Mouse (Mus musculus): ENCODE results near the gene Vps11. TPM values are rescaled to one million over a fixed set of nuclear protein-coding genes. Genes with fewer than 3 reads are reported as not detected.
"Not testable (repeated sequence)": the region's sequence is repeated elsewhere in the genome, so short reads cannot be mapped to it uniquely, and the experiment has no call there.

The Vps11 gene
- total and polyA plus RNA-seq, 2 experiments from 2014 or later = 17.7 to 27.8 TPM

DNA sequence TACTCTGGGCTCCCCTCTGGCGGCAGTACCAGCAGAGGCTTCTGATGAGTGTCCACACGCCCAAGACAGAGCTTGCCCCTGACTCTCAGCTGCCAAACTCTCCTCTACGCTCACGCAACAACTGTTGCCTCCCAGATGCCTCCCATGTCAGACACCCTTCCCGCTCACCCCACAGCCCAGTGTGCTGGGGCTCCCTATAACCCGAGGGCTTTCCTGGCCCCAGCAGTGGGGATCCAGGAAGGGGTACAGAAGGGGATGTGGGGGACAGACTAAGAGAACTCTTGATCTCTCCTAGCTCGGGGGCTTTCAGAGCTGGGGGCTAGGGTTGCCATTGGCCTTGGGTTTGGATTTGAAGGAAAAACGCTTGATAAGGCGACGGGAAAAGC lies 50.7 kb downstream of the Vps11 start:
- Histone ChIP-seq H3K4me1 (ENCODE audit: control insufficient read depth, insufficient read depth) (0 out of 2 replicates have a peak, but pooled peaks cover 4% of the 10 kb centered on the region), H3K4me2 (ENCODE audit: low read depth, low read length) (peak overlapping the region; percentile 27; the same call in 1 of the 2 replicates), H3K4me3 (ENCODE audit: low read depth, low read length) (no peak overlapping the region), H3K27ac (ENCODE audit: low read depth) (peak overlapping the region; percentile 83), H3K36me3 (replicated peaks; ENCODE audit: control insufficient read depth, insufficient read depth, low read length) (peaks cover 34% of the 10 kb centered on the region), H3K9ac (replicated peaks; ENCODE audit: low read depth, low read length) (0 out of 2 replicates have a peak overlapping the region, but pooled peaks have one; percentile 17), H3K9me3 (replicated peaks; ENCODE audit: control insufficient read depth, low read length) (no peaks in the 10 kb centered on the region), H3K27me3 (ENCODE audit: control insufficient read depth, insufficient read depth, low read length) (no peaks in the 10 kb centered on the region)
- ATAC-seq (ENCODE audit: insufficient read depth, low read depth) = no peak
- DNase-seq (ENCODE audit: low spot score) = no peak
- 38% methylated on average over 10 of the region's 10 CpGs for WGBS
- TF ChIP-seq CTCF (IDR thresholded peaks at IDR 0.05; ENCODE audit: low read depth) (no peak), EP300 (IDR thresholded peaks at IDR 0.05; ENCODE audit: low read depth) (no peak)

GRCm38 (mm10) chr9:44309756-44310155 lies 51.7 kb downstream of the Vps11 start:
- Histone ChIP-seq H3K9me3 (replicated peaks; ENCODE audit: control insufficient read depth, low read length) (no peaks in the 10 kb centered on the region), H3K4me1 (ENCODE audit: control insufficient read depth, insufficient read depth) (0 out of 2 replicates have a peak, but pooled peaks cover 7% of the 10 kb centered on the region), H3K4me2 (ENCODE audit: low read depth, low read length) (no peak overlapping the region), H3K9ac (replicated peaks; ENCODE audit: low read depth, low read length) (no peak overlapping the region), H3K4me3 (ENCODE audit: low read depth, low read length) (no peak overlapping the region), H3K27me3 (ENCODE audit: control insufficient read depth, insufficient read depth, low read length) (no peaks in the 10 kb centered on the region), H3K36me3 (replicated peaks; ENCODE audit: control insufficient read depth, insufficient read depth, low read length) (peaks cover 24% of the 10 kb centered on the region), H3K27ac (ENCODE audit: low read depth) (no peak overlapping the region)
- TF ChIP-seq EP300 (IDR thresholded peaks at IDR 0.05; ENCODE audit: low read depth) (no peak), CTCF (IDR thresholded peaks at IDR 0.05; ENCODE audit: low read depth) (no peak)
- ATAC-seq (ENCODE audit: insufficient read depth, low read depth) = no peak
- WGBS = 69% methylated on average over 3 of the region's 3 CpGs
- no peak for DNase-seq (ENCODE audit: low spot score)

GRCm38 (mm10) chr9:44307248-44307647 lies 54.2 kb downstream of the Vps11 start:
- no peak for DNase-seq (ENCODE audit: low spot score)
- Histone ChIP-seq H3K9me3 (replicated peaks; ENCODE audit: control insufficient read depth, low read length) (no peaks in the 10 kb centered on the region), H3K4me2 (ENCODE audit: low read depth, low read length) (no peak overlapping the region), H3K27ac (ENCODE audit: low read depth) (no peak overlapping the region), H3K9ac (replicated peaks; ENCODE audit: low read depth, low read length) (no peak overlapping the region), H3K4me3 (ENCODE audit: low read depth, low read length) (no peak overlapping the region), H3K36me3 (replicated peaks; ENCODE audit: control insufficient read depth, insufficient read depth, low read length) (peaks cover 9% of the 10 kb centered on the region), H3K4me1 (ENCODE audit: control insufficient read depth, insufficient read depth) (peaks cover 13% of the 10 kb centered on the region; the same call in 1 of the 2 replicates), H3K27me3 (ENCODE audit: control insufficient read depth, insufficient read depth, low read length) (no peaks in the 10 kb centered on the region)
- TF ChIP-seq CTCF (IDR thresholded peaks at IDR 0.05; ENCODE audit: low read depth) (no peak), EP300 (IDR thresholded peaks at IDR 0.05; ENCODE audit: low read depth) (no peak)
- 90% methylated on average over 2 of the region's 2 CpGs for WGBS
- ATAC-seq (ENCODE audit: insufficient read depth, low read depth) = no peak

DNA sequence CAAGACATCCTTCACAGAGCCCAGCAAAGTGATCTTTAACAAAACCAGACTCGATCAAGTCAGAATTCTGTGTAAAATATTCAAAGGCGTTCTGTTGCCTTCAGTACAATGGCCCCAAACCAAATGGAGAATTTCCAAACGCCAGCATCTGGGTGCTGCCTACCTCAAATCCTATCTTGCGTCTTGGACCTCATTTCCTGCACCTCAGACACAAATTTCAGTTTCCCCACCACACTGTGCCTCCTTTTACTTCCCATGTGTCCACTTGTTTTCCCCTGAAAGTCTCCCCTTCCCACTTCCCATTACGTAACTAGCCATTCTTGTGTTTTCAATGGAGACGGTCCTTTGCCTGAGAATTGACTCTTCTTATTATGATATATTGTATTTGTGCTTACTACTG lies 54.9 kb downstream of the Vps11 start:
- WGBS = 87% methylated on average over 6 of the region's 6 CpGs
- no peak for ATAC-seq (ENCODE audit: insufficient read depth, low read depth)

GRCm38 (mm10) chr9:44305466-44306079 lies 55.9 kb downstream of the Vps11 start, which contains the start of gene Hinfp:
Gene Hinfp (minus strand): TSS chr9:44305671.
- ATAC-seq (ENCODE audit: insufficient read depth, low read depth) (peak; percentile 98), DNase-seq (ENCODE audit: low spot score) (peak; percentile 99)
- H3K27ac ChIP-seq (ENCODE audit: low read depth) = peak within 1 kb of the TSS; percentile 76
- no peak for TF ChIP-seq CTCF (IDR thresholded peaks at IDR 0.05; ENCODE audit: low read depth)
- TF ChIP-seq EP300 (IDR thresholded peaks at IDR 0.05; ENCODE audit: low read depth) = peak; percentile 90
- H3K4me1 ChIP-seq (ENCODE audit: control insufficient read depth, insufficient read depth) = peaks cover 8% of the 10 kb centered on the region; the same call in 1 of the 2 replicates
- no peaks in the 10 kb centered on the region for H3K27me3 ChIP-seq (ENCODE audit: control insufficient read depth, insufficient read depth, low read length)
- under 1% methylated on average over 54 of the region's 54 CpGs for WGBS
- H3K4me3 ChIP-seq (ENCODE audit: low read depth, low read length) = peak within 1 kb of the TSS; percentile 99
- H3K4me2 ChIP-seq (ENCODE audit: low read depth, low read length) = peak within 1 kb of the TSS; percentile 94
- H3K9ac ChIP-seq (replicated peaks; ENCODE audit: low read depth, low read length) = peak within 1 kb of the TSS; percentile 96
- peaks cover 26% of the 10 kb centered on the region for H3K36me3 ChIP-seq (replicated peaks; ENCODE audit: control insufficient read depth, insufficient read depth, low read length)
- H3K9me3 ChIP-seq (replicated peaks; ENCODE audit: control insufficient read depth, low read length) = no peaks in the 10 kb centered on the region

More for the DNA sequence above, 54.9 kb downstream of the Vps11 start:
- H3K27ac ChIP-seq (ENCODE audit: low read depth) = no peak overlapping the region; the same call in 1 of the 2 replicates
- no peaks in the 10 kb centered on the region for H3K27me3 ChIP-seq (ENCODE audit: control insufficient read depth, insufficient read depth, low read length)
- no peak overlapping the region for H3K4me3 ChIP-seq (ENCODE audit: low read depth, low read length)
- H3K36me3 ChIP-seq (replicated peaks; ENCODE audit: control insufficient read depth, insufficient read depth, low read length) = peaks cover 16% of the 10 kb centered on the region
- H3K4me1 ChIP-seq (ENCODE audit: control insufficient read depth, insufficient read depth) = peaks cover 13% of the 10 kb centered on the region; the same call in 1 of the 2 replicates
- no peak overlapping the region for H3K4me2 ChIP-seq (ENCODE audit: low read depth, low read length)
- no peak overlapping the region for H3K9ac ChIP-seq (replicated peaks; ENCODE audit: low read depth, low read length)
- H3K9me3 ChIP-seq (replicated peaks; ENCODE audit: control insufficient read depth, low read length) = no peaks in the 10 kb centered on the region
- DNase-seq (ENCODE audit: low spot score) = no peak
- TF ChIP-seq EP300 (IDR thresholded peaks at IDR 0.05; ENCODE audit: low read depth) (no peak), CTCF (IDR thresholded peaks at IDR 0.05; ENCODE audit: low read depth) (no peak)

GRCm38 (mm10) chr9:44300001-44300400 lies 61.5 kb downstream of the Vps11 start:
- not testable (repeated sequence) for H3K9me3 ChIP-seq (replicated peaks; ENCODE audit: control insufficient read depth, low read length); H3K27ac ChIP-seq (ENCODE audit: low read depth); H3K4me2 ChIP-seq (ENCODE audit: low read depth, low read length); H3K9ac ChIP-seq (replicated peaks; ENCODE audit: low read depth, low read length); ATAC-seq (ENCODE audit: insufficient read depth, low read depth); H3K27me3 ChIP-seq (ENCODE audit: control insufficient read depth, insufficient read depth, low read length); DNase-seq (ENCODE audit: low spot score); H3K4me3 ChIP-seq (ENCODE audit: low read depth, low read length); H3K4me1 ChIP-seq (ENCODE audit: control insufficient read depth, insufficient read depth)
- peaks cover 73% of the 10 kb centered on the region for H3K36me3 ChIP-seq (replicated peaks; ENCODE audit: control insufficient read depth, insufficient read depth, low read length)
- 85% methylated on average over 3 of the region's 3 CpGs for WGBS

Small RNA genes lying within 50 kb of the gene (microRNA-seq; reads per million reads assigned to microRNA genes)
- gene Gm44335 = not detected
- gene Mir7085 = not detected

Other genes starting within 250 kb of the Vps11 start
- not detected in 2 replicates for gene Gm49380, start 248.2 kb downstream of the Vps11 start, total RNA-seq (2014; rRNA removed; ENCODE audit: low replicate concordance)
- 0.10 TPM in 1 of 2 replicates, not detected in the other for gene Gm49380, start 248.2 kb downstream of the Vps11 start, polyA plus RNA-seq (2015; fragmentation: Nextera tagmentation; extraction: Ambion mirVana)
- gene Rnf26, start 248.2 kb downstream of the Vps11 start, total RNA-seq (2014; rRNA removed; ENCODE audit: low replicate concordance) = 13.0 and 16.6 TPM in 2 replicates
- 13.7 and 14.1 TPM in 2 replicates for gene Rnf26, start 248.2 kb downstream of the Vps11 start, polyA plus RNA-seq (2015; fragmentation: Nextera tagmentation; extraction: Ambion mirVana)
- gene Mcam, start 227.2 kb downstream of the Vps11 start, total RNA-seq (2014; rRNA removed; ENCODE audit: low replicate concordance) = 190 and 209 TPM in 2 replicates
- gene Mcam, start 227.2 kb downstream of the Vps11 start, polyA plus RNA-seq (2015; fragmentation: Nextera tagmentation; extraction: Ambion mirVana) = 47.1 and 54.2 TPM in 2 replicates
- 17.6 and 18.6 TPM in 2 replicates for gene Cbl, start 127.6 kb downstream of the Vps11 start, total RNA-seq (2014; rRNA removed; ENCODE audit: low replicate concordance)
- gene Cbl, start 127.6 kb downstream of the Vps11 start, polyA plus RNA-seq (2015; fragmentation: Nextera tagmentation; extraction: Ambion mirVana) = 4.3 and 5.2 TPM in 2 replicates
- not detected in 2 replicates for gene Ccdc153, start 121.0 kb downstream of the Vps11 start, total RNA-seq (2014; rRNA removed; ENCODE audit: low replicate concordance)
- gene Ccdc153, start 121.0 kb downstream of the Vps11 start, polyA plus RNA-seq (2015; fragmentation: Nextera tagmentation; extraction: Ambion mirVana) = 2.0 TPM in 1 of 2 replicates, not detected in the other
- gene Pdzd3, start 110.2 kb downstream of the Vps11 start, total RNA-seq (2014; rRNA removed; ENCODE audit: low replicate concordance) = not detected in 2 replicates
- gene Pdzd3, start 110.2 kb downstream of the Vps11 start, polyA plus RNA-seq (2015; fragmentation: Nextera tagmentation; extraction: Ambion mirVana) = 0.07 and 0.10 TPM in 2 replicates
- 10.4 and 15.4 TPM in 2 replicates for gene Nlrx1, start 93.1 kb downstream of the Vps11 start, total RNA-seq (2014; rRNA removed; ENCODE audit: low replicate concordance)
- 8.9 and 10.2 TPM in 2 replicates for gene Nlrx1, start 93.1 kb downstream of the Vps11 start, polyA plus RNA-seq (2015; fragmentation: Nextera tagmentation; extraction: Ambion mirVana)
- 1.7 and 2.1 TPM in 2 replicates for gene Abcg4, start 73.1 kb downstream of the Vps11 start, total RNA-seq (2014; rRNA removed; ENCODE audit: low replicate concordance)
- gene Abcg4, start 73.1 kb downstream of the Vps11 start, polyA plus RNA-seq (2015; fragmentation: Nextera tagmentation; extraction: Ambion mirVana) = 0.49 and 0.69 TPM in 2 replicates
- gene Hinfp, start 56.0 kb downstream of the Vps11 start, total RNA-seq (2014; rRNA removed; ENCODE audit: low replicate concordance) = 14.8 and 26.3 TPM in 2 replicates
- 7.6 and 9.4 TPM in 2 replicates for gene Hinfp, start 56.0 kb downstream of the Vps11 start, polyA plus RNA-seq (2015; fragmentation: Nextera tagmentation; extraction: Ambion mirVana)
- gene C2cd2l, start 41.4 kb downstream of the Vps11 start, total RNA-seq (2014; rRNA removed; ENCODE audit: low replicate concordance) = 14.5 and 16.8 TPM in 2 replicates
- gene C2cd2l, start 41.4 kb downstream of the Vps11 start, polyA plus RNA-seq (2015; fragmentation: Nextera tagmentation; extraction: Ambion mirVana) = 4.7 and 5.0 TPM in 2 replicates
- gene Dpagt1, start 35.7 kb downstream of the Vps11 start, total RNA-seq (2014; rRNA removed; ENCODE audit: low replicate concordance) = 27.6 and 33.3 TPM in 2 replicates
- gene Dpagt1, start 35.7 kb downstream of the Vps11 start, polyA plus RNA-seq (2015; fragmentation: Nextera tagmentation; extraction: Ambion mirVana) = 24.5 and 25.2 TPM in 2 replicates
- 285 and 447 TPM in 2 replicates for gene H2afx, start 27.0 kb downstream of the Vps11 start, total RNA-seq (2014; rRNA removed; ENCODE audit: low replicate concordance)
- gene H2afx, start 27.0 kb downstream of the Vps11 start, polyA plus RNA-seq (2015; fragmentation: Nextera tagmentation; extraction: Ambion mirVana) = 69.3 and 71.2 TPM in 2 replicates
- gene Hmbs, start 17.4 kb downstream of the Vps11 start, total RNA-seq (2014; rRNA removed; ENCODE audit: low replicate concordance) = 61.5 and 96.3 TPM in 2 replicates
- 81.3 and 84.0 TPM in 2 replicates for gene Hmbs, start 17.4 kb downstream of the Vps11 start, polyA plus RNA-seq (2015; fragmentation: Nextera tagmentation; extraction: Ambion mirVana)
- 35.5 and 37.8 TPM in 2 replicates for gene Hyou1, start 17.8 kb upstream of the Vps11 start, total RNA-seq (2014; rRNA removed; ENCODE audit: low replicate concordance)
- 5.4 and 5.9 TPM in 2 replicates for gene Hyou1, start 17.8 kb upstream of the Vps11 start, polyA plus RNA-seq (2015; fragmentation: Nextera tagmentation; extraction: Ambion mirVana)
- 83.8 and 97.2 TPM in 2 replicates for gene Slc37a4, start 35.2 kb upstream of the Vps11 start, total RNA-seq (2014; rRNA removed; ENCODE audit: low replicate concordance)
- 32.2 and 35.1 TPM in 2 replicates for gene Slc37a4, start 35.2 kb upstream of the Vps11 start, polyA plus RNA-seq (2015; fragmentation: Nextera tagmentation; extraction: Ambion mirVana)
- 302 and 464 TPM in 2 replicates for gene Rps25, start 45.5 kb upstream of the Vps11 start, total RNA-seq (2014; rRNA removed; ENCODE audit: low replicate concordance)
- gene Rps25, start 45.5 kb upstream of the Vps11 start, polyA plus RNA-seq (2015; fragmentation: Nextera tagmentation; extraction: Ambion mirVana) = 1,421 and 1,578 TPM in 2 replicates
- 30.8 and 58.4 TPM in 2 replicates for gene Trappc4, start 45.9 kb upstream of the Vps11 start, total RNA-seq (2014; rRNA removed; ENCODE audit: low replicate concordance)
- 72.5 and 79.0 TPM in 2 replicates for gene Trappc4, start 45.9 kb upstream of the Vps11 start, polyA plus RNA-seq (2015; fragmentation: Nextera tagmentation; extraction: Ambion mirVana)
- gene Ccdc84, start 56.9 kb upstream of the Vps11 start, total RNA-seq (2014; rRNA removed; ENCODE audit: low replicate concordance) = 13.7 and 45.1 TPM in 2 replicates
- gene Ccdc84, start 56.9 kb upstream of the Vps11 start, polyA plus RNA-seq (2015; fragmentation: Nextera tagmentation; extraction: Ambion mirVana) = 17.2 and 17.7 TPM in 2 replicates
- not detected in 2 replicates for gene Foxr1, start 79.5 kb upstream of the Vps11 start, total RNA-seq (2014; rRNA removed; ENCODE audit: low replicate concordance)
- gene Foxr1, start 79.5 kb upstream of the Vps11 start, polyA plus RNA-seq (2015; fragmentation: Nextera tagmentation; extraction: Ambion mirVana) = not detected in 2 replicates
- gene Upk2, start 93.3 kb upstream of the Vps11 start, total RNA-seq (2014; rRNA removed; ENCODE audit: low replicate concordance) = 18.0 TPM in 1 of 2 replicates, not detected in the other
- gene Upk2, start 93.3 kb upstream of the Vps11 start, polyA plus RNA-seq (2015; fragmentation: Nextera tagmentation; extraction: Ambion mirVana) = not detected in 2 replicates
- 12.4 and 33.9 TPM in 2 replicates for gene Bcl9l, start 121.2 kb upstream of the Vps11 start, total RNA-seq (2014; rRNA removed; ENCODE audit: low replicate concordance)
- gene Bcl9l, start 121.2 kb upstream of the Vps11 start, polyA plus RNA-seq (2015; fragmentation: Nextera tagmentation; extraction: Ambion mirVana) = 4.4 and 5.2 TPM in 2 replicates
- not detected in 2 replicates for gene Cxcr5, start 200.2 kb upstream of the Vps11 start, total RNA-seq (2014; rRNA removed; ENCODE audit: low replicate concordance)
- gene Cxcr5, start 200.2 kb upstream of the Vps11 start, polyA plus RNA-seq (2015; fragmentation: Nextera tagmentation; extraction: Ambion mirVana) = not detected in 2 replicates
- gene Ddx6, start 243.2 kb upstream of the Vps11 start, total RNA-seq (2014; rRNA removed; ENCODE audit: low replicate concordance) = 30.9 and 33.9 TPM in 2 replicates
- gene Ddx6, start 243.2 kb upstream of the Vps11 start, polyA plus RNA-seq (2015; fragmentation: Nextera tagmentation; extraction: Ambion mirVana) = 10.5 and 11.0 TPM in 2 replicates

Data from heart, postnatal 0 days (tissue).